Mouse (Mus musculus): ENCODE data around the gene Mgat4e. TPM values are rescaled to one million over a fixed set of nuclear protein-coding genes. Genes with fewer than 3 reads are reported as not detected.
A peak's percentile ranks its signal among the peaks of the same experiment; 100 is the strongest.

Gene Mgat4e
- polyA plus RNA-seq, 1 experiment from 2014 or later, result not detected

DNA sequence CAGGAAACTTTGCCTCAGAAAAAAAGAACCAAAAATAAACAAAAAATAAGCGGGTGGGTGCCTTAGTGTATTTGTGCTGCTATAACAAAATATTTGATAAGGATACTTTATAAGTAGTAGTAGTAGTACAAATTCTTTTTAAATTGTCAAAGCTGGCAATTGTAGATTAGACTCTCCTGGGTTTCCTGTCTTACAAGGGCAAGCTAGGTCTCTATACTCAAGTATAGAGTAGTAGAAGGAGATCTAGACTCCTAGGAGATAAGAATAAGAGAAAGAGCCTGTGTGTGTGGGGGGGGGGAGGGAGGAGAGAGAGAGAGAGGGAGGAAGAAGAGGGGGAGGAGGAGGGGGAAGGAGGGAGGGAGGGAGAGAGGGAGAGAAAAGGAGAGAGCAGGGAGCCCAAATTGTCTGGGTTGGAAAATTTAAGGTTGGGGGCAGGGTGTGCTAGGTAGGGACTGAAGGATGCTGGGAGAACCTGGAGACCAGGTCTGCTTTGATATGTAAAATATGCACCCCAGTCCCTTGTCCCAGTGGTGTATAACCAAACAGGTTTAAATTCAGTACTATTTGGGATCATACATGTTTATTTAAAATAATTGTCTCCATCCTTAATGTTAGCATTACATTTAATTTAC, 23.9 kb upstream of the Mgat4e start:
- Histone ChIP-seq H3K9me3 (ENCODE audit: control insufficient read depth, low read length) (no peaks in the 10 kb centered on the region), H3K27ac (ENCODE audit: low read depth, low read length) (no peak overlapping the region)

DNA sequence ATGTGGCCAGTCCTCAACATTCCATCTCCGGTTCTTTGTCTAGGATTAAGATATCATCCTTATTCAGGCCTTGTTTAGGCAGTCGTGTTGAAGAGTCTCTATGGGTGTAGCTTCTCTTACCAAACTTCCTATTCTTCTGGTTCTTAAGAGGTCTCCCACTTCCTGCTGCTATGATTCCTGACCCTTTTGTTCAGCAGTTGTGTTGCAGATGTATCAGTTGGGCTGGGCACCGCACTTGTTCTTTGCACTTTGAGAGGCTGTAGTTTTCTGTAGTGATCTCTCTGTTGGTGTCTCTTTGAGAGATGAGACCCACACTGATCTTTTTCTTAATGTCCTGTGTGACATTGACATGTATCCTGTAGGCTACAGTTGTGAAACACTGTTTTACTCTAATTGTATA, 21.1 kb upstream of the Mgat4e start:
- DNase-seq (ENCODE audit: low spot score) (no peak), ATAC-seq (replicated peaks; ENCODE audit: low FRiP score) (no peak)
- 59% methylated on average over 3 of the region's 3 CpGs for whole genome bisulfite sequencing
- Histone ChIP-seq H3K4me2 (ENCODE audit: low read depth, low read length, severe bottlenecking) (no peak overlapping the region), H3K27ac (ENCODE audit: low read depth, low read length) (no peak overlapping the region), H3K27me3 (ENCODE audit: control insufficient read depth, insufficient read depth, low read length) (no peaks in the 10 kb centered on the region), H3K4me3 (ENCODE audit: low read depth, low read length) (no peak overlapping the region), H3K9me3 (ENCODE audit: control insufficient read depth, low read length) (no peaks in the 10 kb centered on the region), H3K9ac (ENCODE audit: low read length) (no peak overlapping the region), H3K4me1 (replicated peaks; ENCODE audit: control insufficient read depth, insufficient read depth, low read length) (no peaks in the 10 kb centered on the region), H3K36me3 (ENCODE audit: control insufficient read depth, insufficient read depth, low read length) (no peaks in the 10 kb centered on the region)

More for the DNA sequence above, 23.9 kb upstream of the Mgat4e start:
- no peak for DNase-seq (ENCODE audit: low spot score)
- H3K36me3 ChIP-seq (ENCODE audit: control insufficient read depth, insufficient read depth, low read length), result no peaks in the 10 kb centered on the region
- no peak overlapping the region for H3K4me3 ChIP-seq (ENCODE audit: low read depth, low read length)
- H3K9ac ChIP-seq (ENCODE audit: low read length), result no peak overlapping the region
- no peak for ATAC-seq (replicated peaks; ENCODE audit: low FRiP score)
- H3K27me3 ChIP-seq (ENCODE audit: control insufficient read depth, insufficient read depth, low read length), result no peaks in the 10 kb centered on the region
- WGBS, result 87% methylated on average over 1 of the region's 1 CpGs
- no peaks in the 10 kb centered on the region for H3K4me1 ChIP-seq (replicated peaks; ENCODE audit: control insufficient read depth, insufficient read depth, low read length)
- no peak overlapping the region for H3K4me2 ChIP-seq (ENCODE audit: low read depth, low read length, severe bottlenecking)

DNA sequence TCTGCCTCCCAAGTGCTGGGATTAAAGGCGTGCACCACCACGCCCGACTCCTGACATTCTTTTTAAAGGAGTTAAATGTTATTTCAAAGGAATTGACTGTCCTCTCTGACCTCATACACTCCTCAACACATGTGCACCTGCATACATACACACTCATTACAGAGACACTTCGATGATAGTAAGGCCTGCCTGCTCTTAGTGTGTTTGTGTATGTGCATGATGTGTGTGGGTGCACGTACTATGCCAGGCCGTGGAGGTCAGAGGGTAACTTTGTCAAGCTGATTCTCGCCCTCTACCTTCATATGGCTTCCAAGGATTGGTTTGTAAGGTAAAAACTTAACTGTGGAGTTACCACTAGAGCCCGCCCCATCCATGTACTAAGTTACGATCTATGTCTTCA, 20.7 kb upstream of the Mgat4e start:
- DNase-seq (ENCODE audit: low spot score) (no peak), ATAC-seq (replicated peaks; ENCODE audit: low FRiP score) (no peak)
- Histone ChIP-seq H3K4me1 (replicated peaks; ENCODE audit: control insufficient read depth, insufficient read depth, low read length) (no peaks in the 10 kb centered on the region), H3K27me3 (ENCODE audit: control insufficient read depth, insufficient read depth, low read length) (no peaks in the 10 kb centered on the region), H3K27ac (ENCODE audit: low read depth, low read length) (no peak overlapping the region), H3K9me3 (ENCODE audit: control insufficient read depth, low read length) (no peaks in the 10 kb centered on the region), H3K9ac (ENCODE audit: low read length) (no peak overlapping the region), H3K4me2 (ENCODE audit: low read depth, low read length, severe bottlenecking) (no peak overlapping the region), H3K36me3 (ENCODE audit: control insufficient read depth, insufficient read depth, low read length) (no peaks in the 10 kb centered on the region), H3K4me3 (ENCODE audit: low read depth, low read length) (no peak overlapping the region)
- 92% methylated on average over 9 of the region's 9 CpGs for WGBS

DNA sequence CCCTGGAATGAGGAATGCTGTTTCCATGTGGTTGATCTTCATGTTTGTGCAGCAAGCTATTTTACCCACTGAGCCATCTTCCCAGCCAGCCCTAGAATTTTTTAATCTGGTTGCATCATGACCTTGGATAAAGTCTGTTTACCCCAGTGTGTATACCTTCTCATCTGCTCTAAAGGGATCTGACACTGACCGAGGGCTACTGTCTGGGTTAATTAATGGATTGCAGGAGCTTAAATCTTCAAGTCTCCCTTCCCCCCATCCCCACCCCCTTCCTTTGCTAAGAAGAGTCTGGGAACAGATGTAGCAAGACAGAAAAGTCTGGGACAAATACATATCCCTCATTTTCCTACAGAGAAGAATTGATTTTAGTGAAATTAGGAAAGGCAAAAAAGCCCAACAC, 18.0 kb upstream of the Mgat4e start:
- ATAC-seq (replicated peaks; ENCODE audit: low FRiP score), result no peak
- Histone ChIP-seq H3K9ac (ENCODE audit: low read length) (no peak overlapping the region), H3K4me2 (ENCODE audit: low read depth, low read length, severe bottlenecking) (no peak overlapping the region), H3K4me1 (replicated peaks; ENCODE audit: control insufficient read depth, insufficient read depth, low read length) (no peaks in the 10 kb centered on the region; the same call in 1 of the 2 replicates), H3K9me3 (ENCODE audit: control insufficient read depth, low read length) (no peaks in the 10 kb centered on the region), H3K27me3 (ENCODE audit: control insufficient read depth, insufficient read depth, low read length) (no peaks in the 10 kb centered on the region), H3K4me3 (ENCODE audit: low read depth, low read length) (no peak overlapping the region), H3K36me3 (ENCODE audit: control insufficient read depth, insufficient read depth, low read length) (no peaks in the 10 kb centered on the region), H3K27ac (ENCODE audit: low read depth, low read length) (no peak overlapping the region)
- no peak for DNase-seq (ENCODE audit: low spot score)
- 52% methylated on average over 1 of the region's 1 CpGs for WGBS

DNA sequence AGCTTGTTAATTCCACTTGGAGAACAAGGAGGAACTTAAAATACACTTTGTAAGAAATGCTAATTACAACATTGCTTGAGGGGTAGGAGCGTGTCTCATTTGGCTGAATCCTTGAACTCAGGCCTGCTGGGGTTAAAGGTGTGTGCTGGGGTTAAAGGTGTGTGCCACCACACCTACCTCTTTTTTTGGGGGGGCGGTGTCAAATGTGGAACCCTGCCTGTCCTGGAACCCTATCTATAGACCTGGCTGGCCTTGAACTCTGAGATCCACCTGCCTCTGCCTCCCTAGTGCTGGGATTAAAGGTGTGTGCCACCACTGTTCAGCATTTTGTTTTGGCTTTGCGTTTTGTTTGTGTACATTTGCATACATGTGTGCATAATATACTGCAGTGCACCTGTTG, 14.2 kb upstream of the Mgat4e start:
- no peak overlapping the region for H3K4me2 ChIP-seq (ENCODE audit: low read depth, low read length, severe bottlenecking)
- H3K9me3 ChIP-seq (ENCODE audit: control insufficient read depth, low read length), result no peaks in the 10 kb centered on the region
- ATAC-seq (replicated peaks; ENCODE audit: low FRiP score), result no peak
- H3K27me3 ChIP-seq (ENCODE audit: control insufficient read depth, insufficient read depth, low read length), result no peaks in the 10 kb centered on the region
- H3K4me1 ChIP-seq (replicated peaks; ENCODE audit: control insufficient read depth, insufficient read depth, low read length), result no peaks in the 10 kb centered on the region; the same call in 1 of the 2 replicates
- no peak for DNase-seq (ENCODE audit: low spot score)
- 86% methylated on average over 3 of the region's 3 CpGs for WGBS
- no peak overlapping the region for H3K9ac ChIP-seq (ENCODE audit: low read length)
- no peak overlapping the region for H3K4me3 ChIP-seq (ENCODE audit: low read depth, low read length)
- no peaks in the 10 kb centered on the region for H3K36me3 ChIP-seq (ENCODE audit: control insufficient read depth, insufficient read depth, low read length)
- no peak overlapping the region for H3K27ac ChIP-seq (ENCODE audit: low read depth, low read length)

DNA sequence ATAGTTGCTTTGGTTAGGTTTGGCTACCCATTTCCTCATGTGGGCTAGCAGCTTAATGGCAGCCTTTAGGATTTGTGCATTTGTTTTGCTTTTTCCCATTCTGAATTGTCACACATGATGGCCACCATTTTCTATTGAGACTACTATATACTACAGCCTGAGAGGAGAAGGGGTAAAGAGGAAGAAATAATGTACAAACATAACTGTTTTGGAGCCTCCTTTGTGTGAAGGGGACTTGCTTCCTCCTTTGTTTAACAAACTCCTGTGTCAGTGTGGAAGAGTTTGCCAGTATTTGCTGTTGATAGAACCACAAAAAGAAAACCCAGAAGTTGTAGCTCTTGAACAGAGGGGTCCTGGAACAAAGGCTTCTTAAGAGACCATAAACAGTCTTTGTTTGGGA, 13.0 kb upstream of the Mgat4e start:
- H3K27ac ChIP-seq (ENCODE audit: low read depth, low read length), result no peak overlapping the region

DNA sequence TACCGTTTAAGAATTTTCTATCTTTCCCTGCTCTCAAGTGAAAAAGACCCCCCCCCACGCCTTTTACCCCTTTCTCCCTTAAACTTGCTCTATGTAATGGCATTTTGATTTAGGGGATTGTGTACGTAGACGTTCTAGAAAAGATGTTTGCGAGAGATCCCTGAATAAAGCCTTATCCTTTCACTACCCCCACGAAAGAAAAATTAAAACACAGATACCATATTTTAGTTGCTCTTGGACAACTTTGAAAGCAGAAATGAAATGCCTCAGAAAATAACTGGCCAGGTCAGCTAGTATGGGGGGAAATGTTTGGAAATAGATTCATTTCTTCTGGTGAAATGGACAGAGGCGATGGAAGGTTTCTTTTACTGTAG, 12.3 kb upstream of the Mgat4e start:
- Histone ChIP-seq H3K4me2 (ENCODE audit: low read depth, low read length, severe bottlenecking) (peak overlapping the region; percentile 68), H3K27me3 (ENCODE audit: control insufficient read depth, insufficient read depth, low read length) (no peaks in the 10 kb centered on the region), H3K9ac (ENCODE audit: low read length) (peak overlapping the region; percentile 99), H3K27ac (ENCODE audit: low read depth, low read length) (no peak overlapping the region), H3K4me3 (ENCODE audit: low read depth, low read length) (peak overlapping the region; percentile 100), H3K9me3 (ENCODE audit: control insufficient read depth, low read length) (no peaks in the 10 kb centered on the region), H3K4me1 (replicated peaks; ENCODE audit: control insufficient read depth, insufficient read depth, low read length) (peaks cover 2% of the 10 kb centered on the region; the same call in 1 of the 2 replicates), H3K36me3 (ENCODE audit: control insufficient read depth, insufficient read depth, low read length) (no peaks in the 10 kb centered on the region)
- DNase-seq (ENCODE audit: low spot score), result no peak
- WGBS, result 11% methylated on average over 7 of the region's 7 CpGs
- ATAC-seq (replicated peaks; ENCODE audit: low FRiP score), result no peak

More for the DNA sequence above, 13.0 kb upstream of the Mgat4e start:
- Histone ChIP-seq H3K9ac (ENCODE audit: low read length) (peak overlapping the region; percentile 35; the same call in 1 of the 2 replicates), H3K27me3 (ENCODE audit: control insufficient read depth, insufficient read depth, low read length) (no peaks in the 10 kb centered on the region), H3K9me3 (ENCODE audit: control insufficient read depth, low read length) (no peaks in the 10 kb centered on the region), H3K36me3 (ENCODE audit: control insufficient read depth, insufficient read depth, low read length) (no peaks in the 10 kb centered on the region), H3K4me3 (ENCODE audit: low read depth, low read length) (peak overlapping the region; percentile 100), H3K4me2 (ENCODE audit: low read depth, low read length, severe bottlenecking) (peak overlapping the region; percentile 68), H3K4me1 (replicated peaks; ENCODE audit: control insufficient read depth, insufficient read depth, low read length) (no peaks in the 10 kb centered on the region; the same call in 1 of the 2 replicates)
- DNase-seq (ENCODE audit: low spot score), result no peak
- no peak for ATAC-seq (replicated peaks; ENCODE audit: low FRiP score)

DNA sequence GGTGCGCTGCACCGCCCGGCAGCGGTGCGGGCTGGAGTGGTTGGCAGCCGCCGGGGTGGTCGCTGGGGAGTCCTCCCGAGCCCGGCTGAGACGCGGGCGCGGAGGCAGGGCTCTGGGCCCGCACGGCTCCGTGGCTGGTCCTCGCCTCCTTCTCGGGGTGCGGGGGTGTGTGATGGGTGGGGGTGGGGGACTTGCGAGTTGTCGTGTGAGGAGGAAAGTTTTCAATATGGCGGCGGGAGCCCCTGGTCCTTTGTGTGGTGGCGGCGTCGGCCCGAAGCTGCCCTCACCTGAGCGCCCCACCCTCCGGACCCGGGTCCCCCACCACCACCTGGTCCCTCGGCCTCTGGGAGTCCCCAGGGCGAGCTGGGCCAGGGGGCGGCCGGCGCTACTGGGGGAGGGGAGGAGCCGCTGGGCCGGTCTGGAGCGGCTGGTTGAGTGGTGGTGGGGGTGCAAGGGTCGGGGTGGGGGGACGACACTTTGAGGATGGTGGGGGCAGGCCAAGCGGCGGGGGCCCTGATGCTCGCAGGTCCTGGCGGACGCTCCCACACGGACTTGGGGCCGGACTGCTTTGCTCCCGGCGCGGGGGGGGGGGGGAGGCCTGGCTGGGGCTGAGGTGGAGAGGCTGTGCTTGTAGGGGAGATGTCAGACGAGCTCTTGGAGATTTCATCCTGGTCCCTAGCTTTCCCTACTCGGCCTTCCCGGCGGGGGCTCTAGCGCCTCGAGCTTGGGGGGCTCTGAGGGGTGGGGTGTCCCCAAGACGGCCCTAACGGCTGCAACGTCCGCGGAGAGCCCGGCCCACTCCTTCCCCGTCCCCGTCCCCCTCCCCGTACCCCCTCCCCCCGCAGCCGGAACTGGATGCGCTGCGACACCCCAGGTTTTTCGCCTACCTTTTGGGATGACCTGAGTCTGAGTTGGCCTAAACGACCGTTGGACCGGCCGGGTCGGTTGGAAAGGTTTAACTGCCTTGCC, 11.6 kb upstream of the Mgat4e start:
- H3K4me2 ChIP-seq (ENCODE audit: low read depth, low read length, severe bottlenecking), result peak overlapping the region; percentile 68
- no peaks in the 10 kb centered on the region for H3K27me3 ChIP-seq (ENCODE audit: control insufficient read depth, insufficient read depth, low read length)
- H3K36me3 ChIP-seq (ENCODE audit: control insufficient read depth, insufficient read depth, low read length), result no peaks in the 10 kb centered on the region
- under 1% methylated on average over 64 of the region's 76 CpGs for WGBS
- H3K4me1 ChIP-seq (replicated peaks; ENCODE audit: control insufficient read depth, insufficient read depth, low read length), result peaks cover 2% of the 10 kb centered on the region; the same call in 1 of the 2 replicates
- H3K9me3 ChIP-seq (ENCODE audit: control insufficient read depth, low read length), result no peaks in the 10 kb centered on the region
- peak; percentile 37; the same call in 1 of the 2 replicates for ATAC-seq (replicated peaks; ENCODE audit: low FRiP score)
- peak; percentile 79 for DNase-seq (ENCODE audit: low spot score)
- peak overlapping the region; percentile 82 for H3K27ac ChIP-seq (ENCODE audit: low read depth, low read length)
- peak overlapping the region; percentile 100 for H3K4me3 ChIP-seq (ENCODE audit: low read depth, low read length)
- H3K9ac ChIP-seq (ENCODE audit: low read length), result peak overlapping the region; percentile 99
